Mouse (Mus musculus): ENCODE measurements around the gene Caprin1.

Caprin1 gene

DNA sequence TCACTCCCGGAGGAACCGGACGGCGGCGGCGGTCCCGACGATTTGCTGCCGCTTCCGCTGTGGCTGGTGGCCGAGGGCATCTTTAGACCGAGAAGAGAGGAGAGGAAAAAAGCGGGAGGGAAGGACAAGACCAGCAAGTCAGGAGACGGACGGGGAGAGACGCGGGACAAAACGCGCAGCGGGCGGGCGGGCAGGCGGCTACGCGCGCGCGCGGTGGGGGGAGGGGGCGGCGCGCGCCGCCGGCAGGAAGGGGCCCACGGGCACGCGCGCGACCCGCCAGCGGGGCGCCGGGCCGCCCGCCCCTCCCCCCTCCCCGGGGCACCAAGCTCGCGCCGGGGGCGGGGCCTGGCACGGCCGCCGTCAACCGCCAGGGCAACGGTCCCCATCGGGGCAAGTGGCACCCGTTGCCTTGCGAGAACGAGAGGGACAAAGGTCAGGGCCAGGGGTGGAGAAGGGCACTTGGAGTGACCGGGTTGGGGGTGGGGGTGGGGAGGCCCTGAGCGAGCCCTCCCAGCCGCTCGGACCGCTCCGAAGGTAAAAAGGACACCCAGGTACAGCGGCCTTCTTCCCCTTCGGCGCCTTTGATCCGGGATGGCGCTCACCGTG is 485 bp downstream of the Caprin1 start:
- in situ Hi-C loops (cut with MboI, MseI) = no loop called here

GRCm38 (mm10) chr2:103796211-103796860 is 1.1 kb downstream of the Caprin1 start:
- in situ Hi-C loops (cut with MboI, MseI) = no loop called here

DNA sequence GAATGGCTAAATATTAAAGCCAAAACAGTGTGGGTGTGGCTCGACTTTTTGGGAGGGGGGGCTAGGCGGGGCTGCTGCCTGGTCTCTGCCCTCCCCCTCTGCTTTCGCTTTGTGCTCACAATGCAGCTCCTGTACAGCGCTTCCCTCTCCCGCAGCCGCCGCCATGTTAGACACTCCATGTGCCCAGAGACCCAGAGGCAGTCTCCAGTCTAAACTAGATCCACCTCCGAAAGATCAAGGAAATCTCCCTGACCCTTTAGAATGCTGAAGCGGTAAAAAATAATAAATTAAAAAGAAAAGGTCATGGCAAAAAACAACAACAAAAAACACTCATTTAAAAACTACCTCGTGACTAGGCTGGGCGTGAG is 1.6 kb downstream of the Caprin1 start:
- in situ Hi-C loops (cut with MboI, MseI) = no loop called here

- in situ Hi-C loops (cut with MboI, MseI) = no loop called here
Measured at GRCm38 (mm10) chr2:103792009-103792408, 5.4 kb downstream of the Caprin1 start.

- in situ Hi-C loops (cut with MboI, MseI) = no loop called here
Measured at GRCm38 (mm10) chr2:103785735-103786134, 11.7 kb downstream of the Caprin1 start.

DNA sequence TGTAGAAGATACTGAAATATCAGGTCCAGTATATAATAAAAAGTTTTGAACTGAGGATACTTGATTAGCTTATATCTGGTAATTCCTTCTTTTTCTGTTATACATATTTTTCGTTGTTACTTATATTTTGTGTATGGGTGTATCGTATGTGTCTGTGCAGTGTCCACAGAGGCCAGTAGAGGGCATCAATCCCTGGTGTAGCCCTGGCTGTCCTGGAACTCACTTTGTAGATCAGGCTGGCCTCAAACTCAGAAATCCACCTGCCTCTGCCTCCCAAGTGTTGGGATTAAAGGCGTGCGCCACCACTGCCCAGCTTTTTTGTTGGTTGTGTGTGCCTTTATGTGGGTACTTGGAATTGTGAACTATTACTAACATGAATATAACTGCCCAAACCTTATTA is 12.8 kb downstream of the Caprin1 start:
- in situ Hi-C loops (cut with MboI, MseI) = no loop called here

DNA sequence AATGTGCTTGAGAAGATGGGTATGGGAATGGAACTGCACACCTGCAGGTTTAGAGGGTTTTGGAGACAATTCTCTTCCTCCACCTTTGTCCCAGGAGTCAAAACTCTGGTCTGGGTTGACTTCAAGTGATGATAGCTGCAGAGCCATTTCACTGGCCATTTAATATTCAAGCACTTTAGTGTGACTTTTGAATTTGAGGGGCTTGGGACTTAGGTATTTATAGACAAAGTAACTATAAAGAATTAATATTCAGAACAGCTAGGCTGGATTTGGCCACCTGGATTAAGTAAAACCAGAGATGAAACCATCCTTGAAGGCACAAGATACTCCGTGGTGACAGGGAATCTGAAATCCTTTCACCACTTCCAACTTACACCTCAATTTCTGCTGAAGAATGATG is 35.0 kb downstream of the Caprin1 start:
- in situ Hi-C loops (cut with MboI, MseI) = no loop called here

- in situ Hi-C loops (cut with MboI, MseI) = no loop called here
Measured at GRCm38 (mm10) chr2:103761993-103762392, 35.5 kb downstream of the Caprin1 start.

DNA sequence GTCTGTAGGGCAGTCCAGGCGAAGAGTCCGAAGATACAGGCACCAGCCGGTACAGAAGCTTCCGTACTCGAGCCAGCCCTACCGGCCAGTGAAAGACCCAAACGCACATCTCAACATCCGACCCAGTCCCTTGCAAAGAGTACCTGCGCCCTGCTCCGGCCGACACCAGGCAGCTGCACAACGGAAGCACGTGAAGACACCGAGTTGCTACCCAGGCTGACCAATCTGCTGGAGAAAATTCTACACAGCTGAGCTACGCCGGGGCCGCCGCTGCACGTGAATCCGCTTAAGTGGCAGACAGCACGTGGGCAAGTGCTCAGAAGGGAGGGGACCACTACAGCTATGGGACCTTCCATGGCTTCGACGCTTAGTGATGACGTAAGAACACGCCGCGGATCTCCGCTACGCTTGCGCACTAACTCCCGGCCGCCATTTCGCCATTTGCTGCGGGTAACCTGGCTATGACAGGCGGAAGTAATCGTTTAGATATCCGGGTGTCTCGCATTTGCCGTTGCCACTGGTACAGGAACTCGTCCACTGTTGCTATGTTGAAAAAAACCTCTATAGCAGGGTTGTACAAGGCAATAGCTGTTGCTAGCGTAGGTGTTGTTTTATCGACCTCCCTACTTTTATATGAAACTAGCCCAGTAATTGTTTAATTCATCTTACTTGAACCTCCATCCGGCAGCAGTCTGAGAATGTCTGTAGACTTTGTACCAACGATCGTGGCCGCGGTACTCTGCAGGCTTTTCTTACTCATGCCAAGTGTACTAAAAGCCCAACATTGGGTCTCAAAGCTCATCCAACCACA is 36.3 kb downstream of the Caprin1 start, which contains the start of gene Nat10:
TSS of gene Nat10 (minus strand) at position 365 of the 811 bp plus-strand sequence.
- in situ Hi-C loops (cut with MboI, MseI) = no loop called here

DNA sequence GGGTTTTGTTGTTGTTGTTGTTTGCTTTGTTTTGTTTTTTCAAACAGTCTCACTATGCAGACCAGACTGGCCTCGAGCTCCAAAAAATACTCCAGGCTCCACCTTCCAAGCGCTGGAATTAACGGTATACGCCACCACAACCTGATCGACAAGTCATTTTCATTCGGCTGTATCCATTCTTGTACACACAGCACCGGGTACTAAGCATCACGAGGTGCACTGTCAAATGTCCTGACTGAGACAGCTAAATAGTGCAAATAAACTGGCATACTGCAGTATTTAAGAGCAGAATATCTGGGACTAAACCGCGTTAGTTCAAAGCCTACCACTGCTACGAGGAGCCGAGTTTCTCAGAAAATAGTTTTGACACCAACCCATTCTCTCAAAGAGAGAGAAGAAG is 37.0 kb downstream of the Caprin1 start:
- in situ Hi-C loops (cut with MboI, MseI) = no loop called here

GRCm38 (mm10) chr2:103755458-103756085 is 41.9 kb downstream of the Caprin1 start:
- in situ Hi-C loops (cut with MboI, MseI) = no loop called here

GRCm38 (mm10) chr2:103754614-103755013 is 42.8 kb downstream of the Caprin1 start:
- in situ Hi-C loops (cut with MboI, MseI) = no loop called here

DNA sequence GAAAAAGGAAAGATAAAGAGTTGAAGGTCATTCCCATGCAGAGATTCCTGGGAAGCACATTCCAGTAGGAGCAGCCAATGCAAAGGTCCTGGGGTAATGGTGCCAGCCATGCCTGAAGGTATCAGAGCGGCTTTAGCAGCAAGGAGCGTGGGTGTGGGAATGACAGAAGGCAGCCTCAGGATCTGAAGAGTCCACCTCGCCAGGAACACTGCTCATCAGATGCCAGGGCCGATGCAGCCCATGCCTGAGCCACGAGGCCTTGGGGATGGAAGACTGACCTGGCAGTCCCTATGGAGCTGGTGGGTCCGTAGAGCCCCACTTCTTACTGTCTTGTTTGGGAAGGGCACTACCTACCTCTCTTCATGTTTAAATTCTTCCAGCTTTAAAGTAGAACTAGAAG is 45.7 kb downstream of the Caprin1 start:
- in situ Hi-C loops (cut with MboI, MseI) = no loop called here

DNA sequence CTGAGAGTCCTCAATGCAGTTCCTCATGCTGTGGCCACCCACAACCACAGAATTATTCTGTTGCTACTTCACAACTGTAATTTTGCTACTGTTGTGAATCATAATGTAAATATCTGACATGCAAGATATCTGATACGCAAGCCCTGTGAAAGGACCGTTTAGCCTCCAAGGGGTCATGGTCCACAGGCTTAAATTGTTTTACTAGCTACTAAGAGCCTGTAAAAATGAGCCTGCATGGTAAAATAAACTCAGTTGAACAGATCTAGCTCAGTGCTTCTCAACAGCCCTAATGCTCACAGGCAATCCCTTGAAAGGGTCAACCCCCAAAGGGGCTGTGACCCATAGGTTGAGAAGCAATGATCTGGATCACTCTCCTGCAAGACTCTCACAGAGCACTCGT is 48.4 kb downstream of the Caprin1 start:
- in situ Hi-C loops (cut with MboI, MseI) = loop anchor here (5.0 kb wide), 1 partner anchor 253 kb away; no protein-coding TSS in a partner anchor

DNA sequence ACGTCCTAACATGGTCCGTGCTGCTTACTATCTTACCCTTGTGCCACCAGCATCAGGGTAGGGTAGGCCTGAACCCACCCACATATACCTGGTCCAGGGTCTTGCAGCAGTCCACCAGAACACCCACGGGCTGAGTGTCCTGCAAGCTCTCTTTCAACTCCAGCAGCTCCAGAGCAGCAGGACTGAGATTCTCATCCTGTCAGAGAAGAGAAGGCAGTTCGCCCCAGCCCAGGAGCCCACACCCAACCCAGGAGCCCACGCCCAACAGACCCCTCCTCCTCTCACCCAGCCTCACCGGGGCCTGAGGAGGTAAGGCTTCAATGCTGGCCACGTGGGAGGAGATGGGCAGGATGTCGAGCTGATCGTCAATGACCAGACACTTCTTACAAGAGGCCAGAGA is 49.6 kb downstream of the Caprin1 start:
- in situ Hi-C loops (cut with MboI, MseI) = loop anchor here (5.0 kb wide), 1 partner anchor 254 kb away; no protein-coding TSS in a partner anchor

DNA sequence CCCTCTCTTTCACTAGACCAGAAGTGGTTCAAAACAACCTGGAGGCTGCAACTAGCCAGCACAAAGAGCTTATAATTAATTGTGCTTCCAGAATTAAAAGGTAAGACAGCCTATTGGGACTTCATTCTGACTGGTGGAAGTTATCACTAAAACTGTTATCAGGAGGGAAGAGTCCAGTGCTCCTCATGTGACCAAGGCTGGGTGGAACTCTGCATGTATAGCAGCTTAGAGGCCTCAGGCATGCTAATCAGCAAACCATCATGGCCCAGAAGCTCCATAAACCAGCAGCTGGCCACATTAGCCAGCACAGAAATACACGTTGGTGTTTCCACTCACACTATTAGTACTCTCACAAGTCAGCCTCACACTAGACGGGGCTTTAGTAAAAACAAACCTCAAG is 50.7 kb downstream of the Caprin1 start:
- in situ Hi-C loops (cut with MboI, MseI) = loop anchor here (5.0 kb wide), 1 partner anchor 256 kb away; no protein-coding TSS in a partner anchor

GRCm38 (mm10) chr2:103746096-103746495 is 51.4 kb downstream of the Caprin1 start:
- in situ Hi-C loops (cut with MboI, MseI) = loop anchor here (5.0 kb wide), 1 partner anchor 256 kb away; no protein-coding TSS in a partner anchor

GRCm38 (mm10) chr2:103745481-103745880 is 52.0 kb downstream of the Caprin1 start:
- in situ Hi-C loops (cut with MboI, MseI) = loop anchor here (5.0 kb wide), 1 partner anchor 257 kb away; no protein-coding TSS in a partner anchor

- in situ Hi-C loops (cut with MboI, MseI) = loop anchor here (5.0 kb wide), 1 partner anchor 272 kb away; no protein-coding TSS in a partner anchor
Measured at GRCm38 (mm10) chr2:103743988-103744387, 53.5 kb downstream of the Caprin1 start.

- in situ Hi-C loops (cut with MboI, MseI) = loop anchor here (5.0 kb wide), 1 partner anchor 271 kb away; no protein-coding TSS in a partner anchor
Measured at GRCm38 (mm10) chr2:103743536-103743935, 53.9 kb downstream of the Caprin1 start.

- in situ Hi-C loops (cut with MboI, MseI) = loop anchor here (5.0 kb wide), 1 partner anchor 271 kb away; no protein-coding TSS in a partner anchor
Measured at GRCm38 (mm10) chr2:103742821-103743220, 54.6 kb downstream of the Caprin1 start.

DNA sequence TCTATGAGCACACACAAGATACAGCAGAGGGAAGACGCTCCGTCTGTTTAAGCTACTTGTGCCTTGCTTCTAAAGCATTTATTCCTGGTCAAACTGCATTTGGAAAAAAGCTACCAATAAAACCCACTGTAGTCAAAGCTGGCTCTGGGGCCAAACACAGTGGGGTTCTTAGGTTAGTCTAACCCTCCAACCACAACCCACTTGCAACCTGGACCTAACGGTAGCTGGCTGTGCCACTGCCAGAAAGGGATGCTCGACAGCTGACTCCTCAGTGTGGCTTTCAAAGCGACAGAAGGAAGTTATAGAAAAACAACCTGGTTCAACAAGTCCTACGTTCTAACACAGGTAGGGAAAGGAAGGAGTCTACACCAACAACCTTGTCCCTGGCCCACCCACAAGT is 66.0 kb downstream of the Caprin1 start:
- in situ Hi-C loops (cut with MboI, MseI) = no loop called here

All from T-helper 1 cell (primary cell).